Mouse (Mus musculus) thymus, adult 18-20 months (tissue): Measurements from ENCODE around the gene Gm14459.
"Not testable (repeated sequence)": the region's sequence is repeated elsewhere in the genome, so short reads cannot be mapped to it uniquely, and the experiment has no call there.

Source experiments
- DNase-seq, 2 experiments: peaks; one replicate each; pipeline ENCODE4 v3.0.0; 2022; ENCODE audit warnings: mixed read lengths in 2 of 2

Gene Gm14459

GRCm38 (mm10) chrX:8524854-8525253 lies at the start of gene Gm14459:
Gene Gm14459, minus strand, starts transcription at chrX:8524954.
- no peak for DNase-seq

GRCm38 (mm10) chrX:8548155-8548554 lies 23.4 kb upstream of the Gm14459 start, which contains the start of gene Ssxb6:
Gene Ssxb6, minus strand, starts transcription at chrX:8548255.
- DNase-seq: not testable (repeated sequence)
